Mouse (Mus musculus) forelimb bud, embryonic 11.5 days (tissue): ENCODE measurements around the gene Nup93.
"Not testable (repeated sequence)": the region's sequence is repeated elsewhere in the genome, so short reads cannot be mapped to it uniquely, and the experiment has no call there.

Experiments used
- DNase-seq: peaks from one replicate; pipeline ENCODE4 v3.0.0-alpha.2; 2012; ENCODE audit warnings: low read depth, low spot score

The Nup93 gene

DNA sequence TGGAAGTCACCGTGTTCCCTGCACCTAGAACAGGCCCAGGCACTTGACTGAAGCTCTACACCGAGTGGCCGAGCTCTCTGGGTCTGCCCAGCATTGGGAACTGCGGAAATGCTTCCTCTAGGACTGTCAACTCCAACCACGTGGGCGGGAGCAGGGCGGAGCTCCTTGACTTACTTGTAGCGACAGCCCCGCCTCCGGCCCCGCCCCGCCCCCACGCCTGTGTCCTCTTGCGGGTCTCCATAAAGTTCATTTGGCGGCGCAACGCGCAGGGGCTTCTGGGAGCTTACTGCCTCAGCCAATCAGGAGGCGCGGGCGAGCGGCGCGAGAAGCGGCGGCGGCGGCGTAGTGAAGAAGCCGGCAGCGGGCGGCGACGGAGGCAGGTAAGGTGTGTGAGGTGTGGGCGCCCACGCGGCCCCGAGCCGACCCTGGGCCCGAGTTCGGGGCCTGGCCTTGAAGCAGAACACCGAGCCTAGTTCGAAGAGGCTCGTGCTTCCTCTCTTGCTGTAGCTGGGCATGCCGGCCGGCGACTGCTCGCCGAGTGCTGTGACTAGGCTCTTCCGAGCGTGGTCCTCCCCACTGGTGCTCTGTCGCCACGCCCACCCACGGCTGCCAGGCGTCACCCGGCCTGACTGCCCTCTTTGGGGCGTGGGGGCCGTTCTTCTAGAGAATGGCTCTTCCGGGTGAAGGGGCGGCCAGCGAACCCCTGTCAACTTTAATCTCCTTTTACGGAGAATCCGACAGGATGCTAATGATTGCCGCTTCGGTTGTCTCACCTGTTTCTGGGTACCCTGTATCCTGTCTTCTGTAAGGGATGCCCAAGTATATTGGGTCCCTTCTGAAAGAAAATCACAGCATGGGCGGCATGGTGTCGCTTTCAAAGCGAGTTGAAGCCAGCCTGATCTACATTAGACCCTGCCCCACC, at the start of gene Nup93:
Gene Nup93 (plus strand): TSS at position 313 of the 922 bp plus-strand sequence.
- peak; percentile 97 for DNase-seq

DNA sequence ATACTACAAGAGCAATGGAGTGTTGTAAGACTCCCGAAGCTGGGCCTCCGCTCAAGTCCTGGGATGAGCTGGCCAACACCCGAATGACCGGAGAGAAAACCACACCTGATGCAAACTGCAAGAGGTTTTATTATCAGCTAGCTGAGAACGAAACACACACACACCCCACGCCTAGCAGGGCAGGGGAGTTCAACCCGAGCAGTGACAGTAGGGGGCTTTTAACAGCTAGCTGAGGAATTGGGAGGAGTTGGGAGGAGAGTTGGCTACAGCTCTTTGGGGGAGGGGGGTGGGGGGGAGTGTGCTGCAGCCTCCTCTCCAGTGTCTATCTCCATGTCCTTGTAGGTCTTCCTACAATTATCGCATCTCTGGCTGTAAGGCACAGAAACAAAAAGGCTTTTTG, 48.6 kb upstream of the Nup93 start:
- DNase-seq = not testable (repeated sequence)

DNA sequence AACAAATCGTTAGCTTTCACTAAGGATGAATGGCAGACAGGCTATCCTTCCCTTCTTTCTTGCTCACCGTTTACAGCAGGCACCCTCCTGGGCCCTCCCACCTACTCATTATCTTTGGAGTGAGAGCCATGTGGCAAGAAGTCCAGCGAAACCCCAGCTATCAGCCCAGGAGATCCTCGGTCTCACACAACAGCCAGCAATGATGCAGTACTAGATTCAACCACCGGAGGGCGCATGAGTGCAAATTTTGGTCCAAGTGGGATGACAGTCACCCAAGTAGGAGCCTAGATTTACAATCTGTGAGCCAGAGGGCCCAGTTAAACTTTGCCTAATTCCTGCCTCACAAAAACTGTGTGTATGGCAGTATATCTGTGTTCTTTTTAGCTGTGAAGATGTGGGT, 47.1 kb upstream of the Nup93 start:
- DNase-seq = peak; percentile 85

DNA sequence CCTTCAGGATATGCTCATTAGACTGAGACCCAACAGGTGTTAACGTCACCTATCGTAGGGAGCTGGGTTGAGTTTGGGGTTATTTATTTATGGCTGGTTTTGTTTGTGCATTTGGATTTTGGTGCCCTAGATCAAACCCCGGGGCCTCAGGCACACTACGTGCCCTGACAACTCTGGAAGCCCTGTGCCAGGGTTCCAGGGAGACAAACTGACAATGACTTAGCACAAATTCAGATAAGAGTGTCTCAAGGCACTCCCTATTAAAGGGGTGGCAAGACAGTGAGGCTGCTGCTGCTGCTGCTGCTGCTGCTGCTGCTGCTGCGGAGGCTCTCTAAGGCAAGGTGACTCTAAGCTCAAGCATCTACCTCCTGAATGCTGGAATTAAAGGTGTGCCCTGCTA, 44.8 kb upstream of the Nup93 start:
- DNase-seq = no peak

DNA sequence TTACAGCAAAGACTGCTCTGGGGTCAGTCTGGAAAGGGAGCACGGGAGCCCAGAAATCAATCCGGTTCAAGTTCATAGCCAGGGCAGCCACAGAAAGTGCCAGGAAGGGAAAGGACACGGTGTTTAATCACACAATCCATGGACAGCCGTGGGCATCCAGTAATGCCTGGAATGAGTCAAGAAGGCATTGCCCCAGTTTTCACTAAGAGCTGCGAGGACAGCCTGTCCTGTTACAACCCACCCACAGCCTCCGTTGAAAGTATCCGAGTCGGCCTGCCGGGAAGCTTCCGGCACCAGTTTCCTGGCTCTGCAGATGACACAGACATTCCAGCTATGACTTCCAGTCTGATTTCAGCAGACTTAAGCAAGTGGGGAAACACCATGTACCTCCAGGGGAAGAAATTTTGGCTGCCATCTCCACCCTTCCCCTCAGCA, 43.0 kb upstream of the Nup93 start:
- DNase-seq = no peak

DNA sequence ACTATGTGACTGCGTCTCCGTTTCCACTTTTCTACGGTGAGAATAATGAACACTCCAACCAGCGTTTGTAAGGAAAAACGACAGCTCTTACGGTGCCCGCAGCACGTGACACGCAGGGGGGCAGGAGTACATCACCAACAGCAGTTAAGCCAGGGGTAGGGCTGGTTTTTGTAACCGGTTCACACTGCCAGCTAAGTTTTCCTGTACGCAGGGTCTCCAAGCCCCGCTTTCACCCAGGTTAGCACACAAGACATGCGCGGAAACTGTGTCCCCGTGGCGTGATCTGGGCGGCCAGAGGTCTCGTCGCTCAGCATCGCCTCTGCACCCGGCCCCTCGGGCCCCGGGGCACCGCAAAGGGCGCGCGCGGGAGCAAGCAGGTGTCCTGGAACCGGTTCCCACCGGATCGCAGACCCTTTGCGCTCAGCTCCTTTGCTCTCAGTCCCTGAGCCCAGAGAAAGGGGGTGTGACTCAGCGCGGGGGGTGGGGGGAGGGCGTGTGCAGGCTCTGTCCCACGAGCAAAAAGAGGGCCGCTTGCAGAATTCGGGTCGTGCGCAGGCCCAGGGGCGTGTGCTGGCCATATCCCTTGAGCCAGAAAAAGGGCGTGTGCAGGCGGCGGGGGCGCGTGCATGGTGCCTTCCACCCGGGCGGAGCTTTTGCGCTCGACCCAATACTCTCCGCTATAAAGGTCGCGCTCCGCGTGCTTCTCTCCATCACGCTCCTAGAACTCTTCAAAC, 42.1 kb upstream of the Nup93 start, which contains the start of gene Mt2:
Gene Mt2 (plus strand): TSS at position 590 of the 734 bp plus-strand sequence.
- DNase-seq = no peak

DNA sequence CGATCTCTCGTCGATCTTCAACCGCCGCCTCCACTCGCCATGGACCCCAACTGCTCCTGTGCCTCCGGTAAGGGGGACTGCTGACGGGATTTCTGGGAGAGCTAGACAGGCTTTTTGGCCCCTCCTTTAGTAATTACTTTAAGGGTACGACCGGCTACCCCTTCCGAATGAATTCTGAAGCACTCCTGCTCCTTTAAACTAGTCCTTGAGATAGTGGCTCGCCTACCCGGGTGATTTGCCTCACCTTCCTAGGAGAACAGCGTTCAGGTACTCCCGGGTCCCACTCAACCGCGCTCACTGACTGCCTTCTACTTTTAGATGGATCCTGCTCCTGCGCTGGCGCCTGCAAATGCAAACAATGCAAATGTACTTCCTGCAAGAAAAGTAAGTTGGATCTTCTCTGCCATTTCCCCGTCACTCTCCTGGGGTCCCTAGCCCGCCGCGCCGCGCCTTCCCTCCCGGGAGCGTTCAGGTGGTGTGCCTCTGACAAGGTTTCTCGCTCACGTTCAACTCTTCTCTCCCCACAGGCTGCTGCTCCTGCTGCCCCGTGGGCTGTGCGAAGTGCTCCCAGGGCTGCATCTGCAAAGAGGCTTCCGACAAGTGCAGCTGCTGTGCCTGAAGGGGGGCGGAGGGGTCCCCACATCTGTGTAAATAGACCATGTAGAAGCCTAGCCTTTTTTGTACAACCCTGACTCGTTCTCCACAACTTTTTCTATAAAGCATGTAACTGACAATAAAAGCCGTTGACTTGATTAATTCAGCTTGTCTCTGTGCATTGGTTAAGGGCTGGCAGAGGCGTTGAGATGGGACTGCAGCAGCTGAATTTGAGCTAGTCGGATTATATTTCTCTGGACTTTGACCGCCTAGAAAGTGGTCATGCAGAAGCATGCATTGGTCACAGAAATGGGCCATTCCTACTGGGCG, 41.3 kb upstream of the Nup93 start:
- no peak for DNase-seq

DNA sequence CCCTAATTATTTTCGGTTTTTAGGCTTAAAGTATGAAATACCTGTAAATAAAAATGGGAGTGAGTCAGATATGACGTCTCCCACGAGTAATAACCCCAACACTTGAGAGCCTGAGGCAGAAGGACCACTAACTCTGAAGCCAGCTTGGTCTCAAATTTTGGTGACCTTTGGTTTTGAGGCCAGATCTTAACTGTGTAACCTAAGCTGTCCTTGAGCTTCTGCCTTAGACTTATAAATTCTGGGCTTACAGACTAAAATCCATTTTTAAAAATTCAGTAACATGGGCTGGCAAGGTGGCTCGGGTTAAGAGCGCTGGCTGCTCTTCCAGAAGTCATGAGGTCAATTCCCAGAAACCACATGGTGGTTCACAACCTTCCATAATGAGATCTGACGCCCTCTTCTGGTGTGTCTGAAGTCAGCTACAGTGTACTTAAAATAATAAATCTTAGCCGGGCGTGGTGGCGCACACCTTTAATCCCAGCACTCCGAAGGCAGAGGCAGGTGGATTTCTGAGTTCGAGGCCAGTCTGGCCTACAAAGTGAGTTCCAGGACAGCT, 40.4 kb upstream of the Nup93 start:
- no peak for DNase-seq

DNA sequence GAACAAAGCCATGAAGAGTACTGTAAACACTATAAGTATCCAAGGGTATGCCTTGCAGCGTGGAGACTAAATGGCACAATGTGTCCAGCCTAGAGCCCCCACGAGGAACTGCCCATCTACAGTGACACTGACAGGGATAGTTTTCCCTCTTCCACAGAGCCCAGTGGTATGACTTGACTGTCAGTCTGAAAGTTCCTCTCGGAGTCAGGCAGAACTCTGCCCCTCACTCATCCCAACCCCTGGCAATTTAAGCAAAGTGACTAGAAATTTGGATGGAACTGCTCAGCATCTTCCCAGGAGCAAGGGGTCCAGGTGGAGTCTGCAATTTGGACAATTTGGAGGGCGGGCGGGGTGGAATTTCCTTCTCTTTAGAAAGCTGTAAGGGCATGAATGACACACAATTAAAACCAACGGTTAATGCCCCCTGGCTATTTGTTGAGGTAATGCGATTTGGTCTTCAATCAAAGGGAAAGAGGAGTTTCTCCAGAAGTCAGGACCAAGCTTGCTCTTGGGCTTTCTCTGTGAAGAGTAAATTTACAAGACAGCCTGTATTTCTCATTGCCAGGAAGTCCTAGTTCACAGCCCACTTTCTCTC, 39.6 kb upstream of the Nup93 start:
- DNase-seq = no peak

DNA sequence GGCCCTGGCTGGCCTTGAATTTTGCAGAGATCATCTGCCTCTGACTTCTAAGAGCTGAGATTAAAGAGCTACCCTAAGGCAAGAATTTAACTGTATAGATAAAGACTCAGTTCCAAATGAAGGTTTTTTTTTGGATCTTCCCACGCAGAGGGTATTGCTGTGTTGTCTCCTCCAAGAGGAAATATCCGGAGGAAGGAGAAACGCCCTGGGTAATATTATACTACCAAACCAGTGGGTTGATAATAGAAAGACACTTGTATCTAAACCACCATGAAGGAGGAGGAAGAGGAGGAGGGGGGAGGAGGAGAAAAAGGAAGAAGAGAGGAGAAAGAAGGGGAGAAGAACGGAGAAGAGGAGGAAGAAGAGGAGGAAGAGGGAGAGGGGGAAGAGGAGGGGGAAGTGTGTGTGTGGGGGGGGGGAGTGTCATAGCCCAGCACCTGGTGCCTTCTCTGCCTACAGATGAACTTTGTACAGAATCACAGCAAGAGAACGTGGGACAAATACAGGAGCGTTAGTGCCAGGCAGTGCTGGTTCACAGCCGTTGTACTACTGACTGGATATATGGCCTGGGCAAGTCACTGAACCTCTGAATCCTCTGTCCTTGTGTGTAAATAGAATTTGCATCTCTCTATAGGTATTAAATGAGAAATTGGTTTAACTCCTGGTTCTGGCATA, 36.5 kb upstream of the Nup93 start:
- DNase-seq = no peak

DNA sequence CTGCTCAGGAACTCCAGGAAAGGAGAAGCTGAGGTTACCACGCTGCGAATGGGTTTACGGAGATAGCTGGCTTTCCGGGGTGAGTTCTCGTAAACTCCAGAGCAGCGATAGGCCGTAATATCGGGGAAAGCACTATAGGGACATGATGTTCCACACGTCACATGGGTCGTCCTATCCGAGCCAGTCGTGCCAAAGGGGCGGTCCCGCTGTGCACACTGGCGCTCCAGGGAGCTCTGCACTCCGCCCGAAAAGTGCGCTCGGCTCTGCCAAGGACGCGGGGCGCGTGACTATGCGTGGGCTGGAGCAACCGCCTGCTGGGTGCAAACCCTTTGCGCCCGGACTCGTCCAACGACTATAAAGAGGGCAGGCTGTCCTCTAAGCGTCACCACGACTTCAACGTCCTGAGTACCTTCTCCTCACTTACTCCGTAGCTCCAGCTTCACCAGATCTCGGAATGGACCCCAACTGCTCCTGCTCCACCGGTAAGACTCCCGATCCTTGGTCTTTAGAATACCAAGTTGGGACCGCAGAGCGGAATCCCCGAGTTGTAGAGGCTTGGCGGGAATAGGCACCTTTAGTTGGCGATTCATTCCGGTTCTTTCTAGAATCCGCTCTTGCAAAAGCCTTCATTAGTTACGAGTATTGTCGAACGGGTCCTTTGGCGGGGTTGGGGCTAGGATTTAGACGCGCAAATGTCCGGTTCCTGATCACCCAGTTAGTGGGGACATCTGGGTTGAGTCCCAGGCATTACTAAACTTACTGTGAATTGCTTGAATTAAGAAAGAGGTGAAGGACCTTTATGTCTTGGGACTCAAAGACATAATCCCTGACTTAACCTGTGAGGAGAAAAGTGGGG, 35.3 kb upstream of the Nup93 start, which contains the start of gene Mt1:
Gene Mt1 (plus strand): TSS at position 226 of the 856 bp plus-strand sequence.
- DNase-seq = peak; percentile 66

DNA sequence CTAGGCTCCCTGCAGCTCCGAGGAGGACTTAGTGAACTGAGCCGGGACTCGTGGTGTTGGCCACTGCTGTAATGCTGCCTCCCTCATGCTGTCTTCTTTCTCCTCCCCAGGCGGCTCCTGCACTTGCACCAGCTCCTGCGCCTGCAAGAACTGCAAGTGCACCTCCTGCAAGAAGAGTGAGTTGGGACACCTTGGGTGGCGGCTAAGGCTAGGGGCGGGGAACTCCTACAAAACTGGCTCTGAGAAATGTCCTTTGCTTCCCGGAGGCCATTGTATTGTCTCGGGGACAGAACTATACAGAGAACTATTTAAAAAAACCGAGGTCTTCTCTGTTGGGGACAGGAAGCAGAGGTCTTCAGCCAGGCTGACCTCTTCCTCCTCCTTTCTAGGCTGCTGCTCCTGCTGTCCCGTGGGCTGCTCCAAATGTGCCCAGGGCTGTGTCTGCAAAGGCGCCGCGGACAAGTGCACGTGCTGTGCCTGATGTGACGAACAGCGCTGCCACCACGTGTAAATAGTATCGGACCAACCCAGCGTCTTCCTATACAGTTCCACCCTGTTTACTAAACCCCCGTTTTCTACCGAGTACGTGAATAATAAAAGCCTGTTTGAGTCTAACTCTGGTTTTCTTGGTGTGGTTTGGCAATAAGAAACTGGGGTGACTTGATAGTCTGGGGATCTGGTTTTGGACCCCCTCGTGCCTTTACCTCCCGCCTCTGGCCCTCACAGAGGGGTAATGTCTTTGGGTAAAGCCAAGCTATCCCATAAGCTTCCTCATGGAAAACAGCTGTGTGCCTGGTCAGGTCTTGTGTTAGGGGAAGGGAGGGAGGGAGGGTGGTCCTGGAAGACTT, 34.4 kb upstream of the Nup93 start:
- no peak for DNase-seq

DNA sequence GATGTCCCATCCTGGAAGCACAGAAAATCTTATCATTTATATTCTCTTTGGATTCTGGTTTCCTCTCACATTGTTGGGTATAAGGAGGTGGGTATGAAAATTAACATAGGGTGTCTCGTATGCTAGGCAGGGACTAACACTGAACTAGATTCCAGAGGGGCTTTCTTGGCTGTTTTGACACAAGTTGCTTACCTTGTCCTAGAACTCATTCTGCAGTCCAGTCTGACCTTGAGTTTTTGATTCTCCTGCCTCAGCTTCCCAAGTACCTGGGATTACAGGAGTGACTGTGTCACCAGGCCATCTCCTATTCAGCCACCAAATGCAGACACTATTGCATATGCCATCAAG, 33.8 kb upstream of the Nup93 start:
- no peak for DNase-seq

DNA sequence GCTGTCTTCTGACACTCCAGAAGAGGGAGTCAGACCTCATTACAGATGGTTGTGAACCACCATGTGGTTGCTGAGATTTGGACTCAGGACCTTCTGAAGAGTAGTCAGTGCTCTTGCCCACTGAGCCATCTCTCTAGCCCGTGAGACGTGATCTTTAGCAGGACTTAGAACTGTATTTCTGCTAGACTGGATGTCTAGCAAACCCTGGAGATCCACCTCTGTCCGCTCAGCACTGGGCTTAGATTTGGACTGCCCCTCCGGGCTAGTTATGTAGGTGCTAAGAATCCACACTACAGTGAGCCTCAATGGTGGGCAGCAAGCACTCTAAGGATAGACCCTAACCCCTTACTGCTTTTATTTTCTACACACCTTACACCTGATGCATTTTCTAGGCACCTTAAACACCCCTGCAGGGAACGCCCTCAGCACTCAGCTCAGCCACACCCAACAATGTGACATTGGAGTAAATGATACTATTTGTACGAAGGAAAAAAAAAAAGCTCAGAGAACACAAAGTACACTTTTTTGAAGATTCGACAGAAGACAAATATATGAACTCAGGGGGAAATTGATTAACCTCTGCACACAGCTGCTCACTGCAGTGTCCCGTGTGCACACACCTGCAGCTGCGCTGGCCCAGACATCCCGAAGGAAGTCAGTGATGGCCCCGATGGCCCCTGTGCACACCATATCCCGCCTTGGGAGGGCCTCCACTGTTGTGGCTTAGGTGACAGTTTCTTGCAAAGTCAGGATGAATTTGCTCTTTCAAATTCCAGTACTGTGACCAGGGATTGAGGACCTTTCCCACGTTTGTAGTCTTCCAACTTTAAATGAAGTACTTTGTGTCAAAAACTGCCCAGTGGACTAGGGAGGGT, 32.1 kb upstream of the Nup93 start:
- no peak for DNase-seq

DNA sequence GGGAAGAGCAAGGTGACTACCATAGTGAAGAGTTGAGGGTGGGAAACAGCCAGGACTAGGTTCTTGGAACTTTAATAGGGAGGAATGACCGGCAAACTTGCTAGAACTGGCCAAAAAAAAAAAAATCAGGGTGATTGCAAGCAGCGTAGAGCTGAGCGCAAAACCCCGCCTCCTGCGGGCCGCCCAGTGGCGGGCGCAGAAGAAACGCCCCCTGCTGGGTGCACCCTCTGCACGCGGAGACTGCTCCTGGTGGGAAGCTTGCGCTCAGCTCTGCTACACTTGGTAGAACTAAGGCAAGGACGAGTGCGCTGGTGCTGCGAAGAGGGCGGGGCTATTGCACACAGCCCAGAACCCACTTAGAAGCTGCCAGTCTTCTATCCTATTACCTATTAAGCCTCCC, 31.2 kb upstream of the Nup93 start:
- no peak for DNase-seq

DNA sequence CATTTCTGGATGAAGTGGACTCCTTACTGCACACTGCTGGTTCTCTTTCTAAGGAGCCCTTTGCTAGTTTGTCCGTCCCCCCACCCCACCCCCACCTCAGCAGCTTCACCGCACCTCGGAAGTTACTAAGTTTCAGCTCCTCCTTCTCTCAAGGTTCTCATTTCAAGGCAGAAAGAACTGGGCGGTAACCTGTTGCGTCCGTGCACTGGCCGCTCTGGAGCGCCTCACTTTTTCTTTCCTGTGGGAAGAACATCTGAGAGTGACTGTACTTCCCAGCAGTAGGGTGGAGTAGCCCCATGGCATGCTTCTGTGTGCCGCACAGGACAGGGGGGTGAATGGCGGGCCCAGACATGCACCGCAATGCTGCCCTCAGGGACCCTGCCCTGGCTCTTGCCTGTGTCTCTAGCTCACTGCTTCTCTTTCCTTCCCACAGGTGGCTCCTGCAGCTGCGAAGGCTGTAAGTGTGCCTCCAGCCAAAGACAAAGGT, 30.0 kb upstream of the Nup93 start:
- DNase-seq = no peak

DNA sequence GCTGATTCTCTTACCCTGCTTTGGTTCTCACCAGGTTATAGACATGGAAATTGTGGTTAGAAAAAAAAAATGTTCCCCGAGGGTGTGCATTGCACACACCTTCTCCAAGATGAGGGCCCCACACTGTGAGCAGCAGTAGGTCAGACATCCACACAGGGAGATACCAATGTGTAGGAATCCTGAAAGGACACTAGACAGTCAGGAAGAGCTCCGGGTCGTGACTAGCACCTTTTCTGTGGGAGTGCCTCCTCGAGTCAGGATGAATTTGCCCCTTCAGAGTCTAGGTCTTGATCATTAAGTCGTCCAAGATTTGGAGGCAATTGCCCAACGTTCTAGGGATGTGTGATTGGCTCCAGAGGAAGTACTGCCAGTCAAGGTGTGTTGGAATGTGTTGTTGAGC, 28.6 kb upstream of the Nup93 start:
- no peak for DNase-seq
